Mouse (Mus musculus): ENCODE measurements around the gene Piezo1.

GRCm38 (mm10) chr8:122580926-122581325, 29.8 kb upstream of the Piezo1 start:
- no peak for TF ChIP-seq CTCF (IDR thresholded peaks at IDR 0.05; ENCODE audit: low read depth, low read length)
- TF ChIP-seq POLR2AphosphoS5 (IDR thresholded peaks at IDR 0.05; ENCODE audit: insufficient replicate concordance, low read depth, low read length) = no peak

Measured in G1E (cell line).